Mouse (Mus musculus) stomach, postnatal 0 days (tissue): ENCODE measurements around the gene Retreg1. TPM values are rescaled to one million over a fixed set of nuclear protein-coding genes. Genes with fewer than 3 reads are reported as not detected.

Source experiments
- ATAC-seq: fragments of 200-750 bp; cut with Nextera tagmentation; 2 replicates; pipeline ENCODE4 v1.8.0; 2017; ENCODE audit not compliant: low FRiP score, low TSS enrichment
- DNase-seq: peaks from one replicate; pipeline ENCODE4 v3.0.0-alpha.2; 2016; ENCODE audit warnings: low spot score
- H3K27ac ChIP-seq: fragments of 300-500 bp; sonication (generic); replicated peaks from 2 replicates; pipeline ENCODE4 v1.5.1; 2014; ENCODE audit warnings: mild to moderate bottlenecking, control low read depth
- H3K27me3 ChIP-seq: fragments of 300-500 bp; sonication (generic); 2 replicates; pipeline ENCODE4 v1.6.1; 2014; ENCODE audit warnings: low read length; ENCODE audit not compliant: control insufficient read depth, insufficient read depth
- H3K36me3 ChIP-seq: fragments of 300-500 bp; sonication (generic); 2 replicates; pipeline ENCODE4 v1.6.1; 2014; ENCODE audit warnings: low read length, mixed read lengths; ENCODE audit not compliant: control insufficient read depth, insufficient read depth
- H3K4me1 ChIP-seq: fragments of 300-500 bp; sonication (generic); replicated peaks from 2 replicates; pipeline ENCODE4 v1.6.1; 2014; ENCODE audit warnings: antibody characterized with exemption; ENCODE audit not compliant: control insufficient read depth, insufficient read depth
- H3K4me2 ChIP-seq: fragments of 300-500 bp; sonication (generic); replicated peaks from 2 replicates; pipeline ENCODE4 v1.6.1; 2014; ENCODE audit warnings: low read depth, mild to moderate bottlenecking, control low read depth, moderate library complexity
- H3K4me3 ChIP-seq: fragments of 300-500 bp; sonication (generic); 2 replicates; pipeline ENCODE4 v1.5.1; 2014; ENCODE audit warnings: low read depth, low read length, control low read depth
- H3K9ac ChIP-seq: fragments of 300-500 bp; sonication (generic); 2 replicates; pipeline ENCODE4 v1.6.1; 2014; ENCODE audit warnings: mild to moderate bottlenecking, low read length, control low read depth, mixed read lengths
- H3K9me3 ChIP-seq: fragments of 300-500 bp; sonication (generic); 2 replicates; pipeline ENCODE4 v1.6.1; 2016; ENCODE audit warnings: low read length; ENCODE audit not compliant: control insufficient read depth
- CTCF ChIP-seq: IDR thresholded peaks from 2 replicates; pipeline ENCODE4 v1.5.1; 2016; ENCODE audit warnings: antibody characterized with exemption, low read depth, mild to moderate bottlenecking, moderate library complexity
- EP300 ChIP-seq: optimal IDR thresholded peaks from 2 replicates; pipeline ENCODE3; 2016; ENCODE audit warnings: antibody characterized with exemption
- WGBS: fragments of 180-500 bp; shearing (Covaris S2); extraction: QIAGEN DNeasy Blood & Tissue Kit; methylation state at CpG from one replicate; pipeline ENCODE4 v1.1.7; 2014; 5-methylcytosine and 5-hydroxymethylcytosine counted together
- polyA plus RNA-seq: library from polyadenylated mRNA; unstranded; fragments of >200 nt; fragmentation: Nextera tagmentation; extraction: Ambion mirVana; gene quantifications from 2 replicates; pipeline ENCODE4 v1.2.1, GENCODE M21; 2015

The Retreg1 gene
- 32.8 and 33.6 TPM in 2 replicates for polyA plus RNA-seq

- Histone ChIP-seq H3K9me3 (no peaks in the 10 kb centered on the region), H3K9ac (peak within 1 kb of the TSS; percentile 67), H3K36me3 (no peaks in the 10 kb centered on the region), H3K27me3 (no peaks in the 10 kb centered on the region), H3K4me3 (peak within 1 kb of the TSS; percentile 74), H3K4me1 (peaks cover 3% of the 10 kb centered on the region; the same call in 1 of the 2 replicates), H3K27ac (peak within 1 kb of the TSS; percentile 78), H3K4me2 (peak within 1 kb of the TSS; percentile 90)
- TF ChIP-seq EP300, result no peak
- TF ChIP-seq CTCF, result peak; percentile 24; the same call in 1 of the 2 replicates
- ATAC-seq (peak; percentile 97), DNase-seq (peak; percentile 89)
- WGBS, result under 1% methylated on average over 52 of the region's 72 CpGs
Observed at GRCm38 (mm10) chr15:25843086-25843991, at the start of gene Retreg1. Retreg1 (plus strand) TSS chr15:25843180.

GRCm38 (mm10) chr15:25794123-25794522 is 48.9 kb upstream of the Retreg1 start:
- Histone ChIP-seq H3K27me3 (no peaks in the 10 kb centered on the region), H3K27ac (0 out of 2 replicates have a peak overlapping the region, but pooled peaks have one; percentile 8), H3K4me1 (no peaks in the 10 kb centered on the region), H3K9me3 (no peaks in the 10 kb centered on the region), H3K4me2 (no peak overlapping the region), H3K4me3 (no peak overlapping the region), H3K36me3 (peaks cover 24% of the 10 kb centered on the region), H3K9ac (no peak overlapping the region)
- WGBS, result 69% methylated on average over 8 of the region's 8 CpGs
- ATAC-seq, result no peak
- no peak for DNase-seq
- TF ChIP-seq CTCF (no peak), EP300 (no peak)

GRCm38 (mm10) chr15:25795496-25795895 is 47.5 kb upstream of the Retreg1 start:
- no peak overlapping the region for H3K27ac ChIP-seq
- no peak for DNase-seq
- H3K9ac ChIP-seq, result no peak overlapping the region
- H3K9me3 ChIP-seq, result no peaks in the 10 kb centered on the region
- no peak overlapping the region for H3K4me3 ChIP-seq
- no peak for TF ChIP-seq EP300
- TF ChIP-seq CTCF, result no peak
- peaks cover 20% of the 10 kb centered on the region for H3K36me3 ChIP-seq
- WGBS, result 94% methylated on average over 9 of the region's 9 CpGs
- H3K4me1 ChIP-seq, result no peaks in the 10 kb centered on the region
- no peak for ATAC-seq
- no peak overlapping the region for H3K4me2 ChIP-seq
- no peaks in the 10 kb centered on the region for H3K27me3 ChIP-seq

GRCm38 (mm10) chr15:25796353-25796752 is 46.6 kb upstream of the Retreg1 start:
- WGBS, result 60% methylated on average over 3 of the region's 3 CpGs
- H3K36me3 ChIP-seq, result peaks cover 28% of the 10 kb centered on the region
- H3K27ac ChIP-seq, result no peak overlapping the region
- TF ChIP-seq CTCF (peak; percentile 98), EP300 (no peak)
- H3K4me2 ChIP-seq, result no peak overlapping the region
- no peaks in the 10 kb centered on the region for H3K4me1 ChIP-seq
- H3K27me3 ChIP-seq, result no peaks in the 10 kb centered on the region
- ATAC-seq (0 out of 2 replicates have a peak, but pooled peaks have one; percentile 37), DNase-seq (peak; percentile 50)
- H3K4me3 ChIP-seq, result no peak overlapping the region
- no peak overlapping the region for H3K9ac ChIP-seq
- H3K9me3 ChIP-seq, result no peaks in the 10 kb centered on the region

DNA sequence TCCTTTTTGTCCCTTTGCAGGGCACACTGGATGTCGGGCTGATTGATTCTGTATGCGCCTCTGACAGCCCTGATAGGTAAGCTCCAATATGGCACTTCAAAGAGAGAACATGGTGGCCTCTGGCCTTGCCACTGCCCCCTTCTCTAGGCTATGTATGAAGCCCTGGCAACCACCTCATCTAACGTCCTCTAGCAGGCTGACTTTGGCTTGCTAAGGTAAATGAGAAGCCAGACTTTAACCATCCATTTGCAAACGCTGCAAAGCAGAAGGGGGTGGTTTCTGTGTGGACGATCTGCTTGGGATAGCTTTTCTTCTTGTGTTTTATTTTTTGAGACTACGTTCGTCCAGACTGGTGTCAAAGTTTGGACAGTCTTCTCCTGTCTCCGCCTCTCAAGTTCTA is 45.8 kb upstream of the Retreg1 start:
- Histone ChIP-seq H3K4me2 (no peak overlapping the region), H3K4me3 (no peak overlapping the region), H3K4me1 (no peaks in the 10 kb centered on the region), H3K36me3 (peaks cover 33% of the 10 kb centered on the region), H3K27me3 (no peaks in the 10 kb centered on the region), H3K9me3 (no peaks in the 10 kb centered on the region), H3K27ac (no peak overlapping the region), H3K9ac (no peak overlapping the region)
- DNase-seq, result no peak
- TF ChIP-seq EP300 (no peak), CTCF (no peak)
- no peak for ATAC-seq
- WGBS, result 85% methylated on average over 8 of the region's 8 CpGs

DNA sequence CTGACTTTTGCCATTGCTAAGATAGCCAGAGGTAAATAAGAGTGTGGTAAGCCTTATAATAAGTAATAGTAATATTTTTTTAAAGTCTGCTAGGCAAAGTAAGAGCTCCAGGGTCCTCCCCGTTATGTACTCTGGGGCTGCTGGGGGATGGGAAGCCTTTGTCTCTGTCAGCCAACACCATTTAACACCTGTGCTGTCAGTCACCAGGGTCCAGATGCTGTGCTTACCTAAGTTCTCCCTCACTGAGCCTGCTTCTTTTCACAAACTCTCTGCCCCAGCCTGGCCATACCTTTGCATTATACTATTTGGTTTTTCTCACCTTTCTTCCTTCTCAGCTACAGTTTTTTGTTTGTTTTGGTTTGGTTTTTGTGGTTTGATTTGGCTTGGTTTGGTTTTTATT is 45.1 kb upstream of the Retreg1 start:
- TF ChIP-seq CTCF (no peak), EP300 (no peak)

More for the DNA sequence above, 45.1 kb upstream of the Retreg1 start:
- 57% methylated on average over 1 of the region's 1 CpGs for WGBS
- Histone ChIP-seq H3K4me3 (no peak overlapping the region), H3K9ac (no peak overlapping the region), H3K4me2 (no peak overlapping the region), H3K36me3 (peaks cover 32% of the 10 kb centered on the region), H3K9me3 (no peaks in the 10 kb centered on the region), H3K27me3 (no peaks in the 10 kb centered on the region), H3K27ac (no peak overlapping the region), H3K4me1 (no peaks in the 10 kb centered on the region)
- ATAC-seq (no peak), DNase-seq (no peak)
